Mouse (Mus musculus) neural tube, embryonic 11.5 days (tissue): ENCODE data around the gene Cmah. TPM values are rescaled to one million over a fixed set of nuclear protein-coding genes. Genes with fewer than 3 reads are reported as not detected.
"Not testable (repeated sequence)": the region's sequence is repeated elsewhere in the genome, so short reads cannot be mapped to it uniquely, and the experiment has no call there.

Experiments
- ATAC-seq: fragments of 200-750 bp; cut with Nextera tagmentation; 2 replicates; pipeline ENCODE4 v1.8.0; 2017; ENCODE audit warnings: moderate number of reproducible peaks, mild to moderate bottlenecking, moderate TSS enrichment, moderate library complexity; ENCODE audit not compliant: insufficient read depth, low FRiP score, low TSS enrichment
- DNase-seq: peaks from one replicate; pipeline ENCODE4 v3.0.0-alpha.2; 2015; ENCODE audit warnings: low spot score
- H3K27ac ChIP-seq: fragments of 300-500 bp; sonication (generic); 2 replicates; pipeline ENCODE4 v1.5.1; 2014; ENCODE audit warnings: low read depth, mild to moderate bottlenecking, low read length
- H3K27me3 ChIP-seq: fragments of 300-500 bp; sonication (generic); 2 replicates; pipeline ENCODE4 v1.6.1; 2014; ENCODE audit warnings: mild to moderate bottlenecking, low read length, mixed read lengths; ENCODE audit not compliant: control insufficient read depth, insufficient read depth
- H3K36me3 ChIP-seq: fragments of 300-500 bp; sonication (generic); 2 replicates; pipeline ENCODE4 v1.6.1; 2014; ENCODE audit warnings: mild to moderate bottlenecking, low read length, moderate library complexity, mixed read lengths; ENCODE audit not compliant: control insufficient read depth, insufficient read depth
- H3K4me1 ChIP-seq: fragments of 300-500 bp; sonication (generic); 2 replicates; pipeline ENCODE4 v1.6.1; 2014; ENCODE audit warnings: low read length, mixed read lengths; ENCODE audit not compliant: control insufficient read depth, insufficient read depth
- H3K4me2 ChIP-seq: fragments of 300-500 bp; sonication (generic); 2 replicates; pipeline ENCODE4 v1.6.1; 2014; ENCODE audit warnings: low read depth, mild to moderate bottlenecking, moderate library complexity
- H3K4me3 ChIP-seq: fragments of 300-500 bp; sonication (generic); 2 replicates; pipeline ENCODE4 v1.5.1; 2014; ENCODE audit warnings: low read depth, low read length
- H3K9ac ChIP-seq: fragments of 300-500 bp; sonication (generic); 2 replicates; pipeline ENCODE4 v1.6.1; 2014; ENCODE audit warnings: mild to moderate bottlenecking, low read length
- H3K9me3 ChIP-seq: fragments of 300-500 bp; sonication (generic); 2 replicates; pipeline ENCODE4 v1.6.1; 2016; ENCODE audit warnings: low read length; ENCODE audit not compliant: control insufficient read depth
- WGBS: fragments of 180-500 bp; shearing (Covaris S2); extraction: QIAGEN DNeasy Blood & Tissue Kit; methylation state at CpG from one replicate; pipeline ENCODE4 v1.1.7; 2014; 5-methylcytosine and 5-hydroxymethylcytosine counted together
- polyA plus RNA-seq: library from polyadenylated mRNA; unstranded; fragments of >200 nt; fragmentation: Nextera tagmentation; extraction: Ambion mirVana; gene quantifications from 2 replicates; pipeline ENCODE4 v1.2.1, GENCODE M21; 2014

Gene Cmah
- polyA plus RNA-seq, 1 experiment from 2014 or later, result 0.34 TPM

DNA sequence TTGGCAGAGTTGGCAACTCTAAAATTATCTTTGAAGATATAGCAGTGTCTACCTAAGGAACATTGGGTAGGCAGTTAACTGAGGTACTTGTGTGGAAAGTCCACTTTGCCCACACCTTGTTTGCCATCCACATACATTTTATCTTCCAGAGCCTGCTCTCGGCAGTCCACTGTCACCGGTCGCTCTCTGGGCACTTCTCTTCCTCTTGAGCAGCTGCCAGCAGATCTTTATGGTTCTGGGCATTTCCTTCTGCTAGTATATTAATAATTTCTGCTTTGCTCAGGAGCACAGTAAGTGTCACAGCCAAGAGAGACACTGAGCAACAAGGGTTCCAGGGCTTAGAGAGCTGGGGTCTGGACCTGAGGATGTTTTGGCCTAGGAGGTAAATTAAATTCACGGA lies 68.6 kb downstream of the Cmah start:
- no peaks in the 10 kb centered on the region for H3K27me3 ChIP-seq
- no peaks in the 10 kb centered on the region for H3K36me3 ChIP-seq
- H3K27ac ChIP-seq, result no peak overlapping the region
- H3K9ac ChIP-seq, result no peak overlapping the region
- H3K4me1 ChIP-seq, result no peaks in the 10 kb centered on the region
- no peak overlapping the region for H3K4me2 ChIP-seq
- ATAC-seq, result no peak
- no peaks in the 10 kb centered on the region for H3K9me3 ChIP-seq
- 88% methylated on average over 4 of the region's 4 CpGs for WGBS
- no peak for DNase-seq
- H3K4me3 ChIP-seq, result no peak overlapping the region

- H3K9me3 ChIP-seq, result no peaks in the 10 kb centered on the region
- H3K4me3 ChIP-seq, result no peak overlapping the region
- H3K4me1 ChIP-seq, result no peaks in the 10 kb centered on the region
- no peak overlapping the region for H3K9ac ChIP-seq
- H3K27ac ChIP-seq, result no peak overlapping the region
- WGBS, result 80% methylated on average over 3 of the region's 3 CpGs
- H3K27me3 ChIP-seq, result no peaks in the 10 kb centered on the region
- no peaks in the 10 kb centered on the region for H3K36me3 ChIP-seq
- ATAC-seq, result no peak
- no peak overlapping the region for H3K4me2 ChIP-seq
- no peak for DNase-seq
These were observed 70.0 kb downstream of the Cmah start for GRCm38 (mm10) chr13:24397181-24397580.

- no peaks in the 10 kb centered on the region for H3K4me1 ChIP-seq
- no peaks in the 10 kb centered on the region for H3K27me3 ChIP-seq
- H3K36me3 ChIP-seq, result no peaks in the 10 kb centered on the region
- no peak for ATAC-seq
- no peak overlapping the region for H3K4me2 ChIP-seq
- 89% methylated on average over 3 of the region's 3 CpGs for WGBS
- no peak for DNase-seq
- no peak overlapping the region for H3K9ac ChIP-seq
- H3K4me3 ChIP-seq, result no peak overlapping the region
- H3K27ac ChIP-seq, result no peak overlapping the region
- H3K9me3 ChIP-seq, result no peaks in the 10 kb centered on the region
These were observed 71.3 kb downstream of the Cmah start for GRCm38 (mm10) chr13:24398488-24398887.

- not testable (repeated sequence) for H3K9ac ChIP-seq, H3K4me3 ChIP-seq, H3K36me3 ChIP-seq, H3K4me1 ChIP-seq, DNase-seq, H3K27me3 ChIP-seq, H3K9me3 ChIP-seq, H3K4me2 ChIP-seq, H3K27ac ChIP-seq, ATAC-seq
- 28% methylated on average over 11 of the region's 11 CpGs for WGBS
These were observed 74.6 kb downstream of the Cmah start for GRCm38 (mm10) chr13:24401821-24402220.

DNA sequence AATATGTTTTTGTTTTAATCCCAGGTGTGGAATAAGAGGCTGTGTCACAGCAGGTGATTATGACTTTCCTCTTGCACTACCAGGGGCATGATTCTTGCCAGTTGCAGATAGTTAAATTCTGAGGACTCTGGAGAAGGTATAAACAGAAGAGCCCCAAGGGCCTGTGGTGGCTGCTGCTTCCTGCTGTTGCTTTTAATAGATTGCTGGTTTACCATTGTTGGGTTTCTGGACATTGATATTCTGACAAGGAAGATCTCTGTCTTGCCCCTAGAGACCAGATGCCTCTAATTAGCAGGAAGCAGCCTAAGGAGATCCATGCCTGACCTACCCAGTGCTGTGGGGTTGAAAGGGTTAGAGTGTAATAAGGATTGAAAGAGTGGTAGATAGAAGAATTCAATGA lies 75.8 kb downstream of the Cmah start:
- H3K4me3 ChIP-seq, result no peak overlapping the region
- H3K27ac ChIP-seq, result no peak overlapping the region
- no peak for DNase-seq
- H3K36me3 ChIP-seq, result no peaks in the 10 kb centered on the region
- no peaks in the 10 kb centered on the region for H3K9me3 ChIP-seq
- ATAC-seq, result no peak
- H3K4me2 ChIP-seq, result no peak overlapping the region
- H3K27me3 ChIP-seq, result no peaks in the 10 kb centered on the region
- no peaks in the 10 kb centered on the region for H3K4me1 ChIP-seq
- no peak overlapping the region for H3K9ac ChIP-seq

GRCm38 (mm10) chr13:24406847-24407246 lies 79.6 kb downstream of the Cmah start:
- Histone ChIP-seq H3K4me2 (no peak overlapping the region), H3K4me3 (no peak overlapping the region), H3K4me1 (no peaks in the 10 kb centered on the region), H3K9me3 (no peaks in the 10 kb centered on the region), H3K27ac (no peak overlapping the region), H3K36me3 (no peaks in the 10 kb centered on the region), H3K9ac (no peak overlapping the region), H3K27me3 (no peaks in the 10 kb centered on the region)
- 89% methylated on average over 2 of the region's 2 CpGs for WGBS
- ATAC-seq (no peak), DNase-seq (no peak)

DNA sequence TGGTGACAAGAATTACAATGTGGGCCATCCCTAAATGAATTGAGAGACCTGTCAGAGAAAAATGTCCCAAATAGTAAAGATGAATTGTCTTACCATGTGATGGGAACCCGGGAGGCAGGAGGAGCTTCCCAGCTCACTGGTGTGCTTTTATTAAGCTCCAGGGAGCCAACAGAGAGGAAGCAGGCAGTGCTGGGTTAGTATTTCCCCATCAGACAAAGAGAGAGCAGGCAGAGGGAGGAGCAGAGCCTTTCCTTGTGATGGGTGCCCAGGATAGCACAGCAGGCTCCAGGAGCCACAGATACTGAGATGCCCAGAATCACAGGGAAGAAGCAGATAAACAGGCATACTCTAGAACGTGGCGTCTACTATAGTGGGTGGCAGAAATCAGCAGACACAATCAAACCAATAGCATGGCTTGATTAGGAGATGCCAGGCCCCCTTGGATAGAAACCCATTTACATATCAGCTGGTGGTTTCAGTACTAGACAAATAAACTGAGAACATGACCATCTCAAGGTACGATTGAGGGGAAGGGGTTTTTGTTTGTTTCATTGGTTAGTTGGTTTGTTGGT lies 87.5 kb downstream of the Cmah start:
- Histone ChIP-seq H3K4me2 (no peak overlapping the region), H3K36me3 (no peaks in the 10 kb centered on the region), H3K9ac (no peak overlapping the region), H3K4me3 (no peak overlapping the region), H3K9me3 (no peaks in the 10 kb centered on the region), H3K27ac (no peak overlapping the region), H3K27me3 (no peaks in the 10 kb centered on the region), H3K4me1 (no peaks in the 10 kb centered on the region)
- ATAC-seq, result no peak
- 59% methylated on average over 4 of the region's 4 CpGs for WGBS
- DNase-seq, result no peak

DNA sequence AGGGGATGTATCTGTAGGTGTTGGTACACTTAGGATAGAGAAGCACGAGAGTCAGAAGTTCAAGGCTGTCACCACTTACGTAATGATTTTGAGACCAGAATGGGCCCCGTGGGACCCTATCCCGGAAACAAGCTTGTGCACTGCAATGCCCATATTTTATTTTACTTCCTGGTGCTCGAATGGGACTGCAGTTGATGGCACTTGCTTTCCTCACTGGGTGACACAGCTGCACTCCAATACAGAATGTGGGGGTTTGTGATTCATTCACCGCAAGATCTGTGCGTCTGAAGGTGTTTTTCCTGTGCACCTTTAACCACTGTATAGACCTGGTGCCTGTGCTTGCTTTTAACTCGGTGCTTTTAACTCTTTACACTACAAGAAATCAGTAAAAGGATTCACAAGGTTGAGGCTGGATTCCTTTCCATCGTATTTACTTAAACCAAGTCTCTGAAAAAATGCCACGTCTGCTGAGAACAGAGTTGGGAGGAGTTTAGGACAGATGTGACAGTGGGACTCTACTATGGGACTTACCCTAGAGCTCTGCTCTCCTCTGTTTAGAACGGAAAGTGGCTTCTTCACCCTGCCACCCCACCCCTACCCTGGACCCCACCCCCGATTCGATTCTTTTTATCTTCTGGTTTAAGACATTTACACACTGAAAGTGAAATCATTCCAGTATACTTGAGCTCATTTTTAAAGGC lies 88.5 kb downstream of the Cmah start:
- Histone ChIP-seq H3K36me3 (no peaks in the 10 kb centered on the region), H3K4me3 (no peak overlapping the region), H3K9ac (no peak overlapping the region), H3K9me3 (no peaks in the 10 kb centered on the region), H3K27ac (no peak overlapping the region), H3K4me2 (no peak overlapping the region), H3K27me3 (no peaks in the 10 kb centered on the region), H3K4me1 (no peaks in the 10 kb centered on the region)
- ATAC-seq (no peak), DNase-seq (no peak)
- 82% methylated on average over 13 of the region's 13 CpGs for WGBS

DNA sequence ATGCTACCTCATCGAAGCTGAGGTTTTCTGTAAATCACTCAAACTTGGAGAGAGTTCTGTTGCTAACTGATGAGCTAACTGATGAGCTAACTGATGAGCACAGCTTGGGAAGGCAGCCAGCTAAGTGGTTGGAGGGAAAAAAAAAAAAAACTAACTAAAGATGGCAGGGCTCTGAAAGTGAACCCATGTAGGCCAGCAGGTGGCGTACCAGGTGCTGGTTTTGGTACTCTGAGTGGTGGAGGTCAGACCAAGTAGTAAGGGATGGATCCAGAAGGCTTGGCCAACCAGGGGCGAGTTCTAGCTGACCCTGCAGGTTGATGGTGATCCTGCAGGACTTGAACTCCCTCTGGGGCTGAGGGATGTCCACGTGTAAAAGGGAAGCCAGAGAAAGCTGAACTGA lies 89.2 kb downstream of the Cmah start:
- Histone ChIP-seq H3K9ac (no peak overlapping the region), H3K4me2 (no peak overlapping the region), H3K36me3 (no peaks in the 10 kb centered on the region), H3K4me1 (no peaks in the 10 kb centered on the region), H3K9me3 (no peaks in the 10 kb centered on the region), H3K27ac (no peak overlapping the region), H3K4me3 (no peak overlapping the region), H3K27me3 (no peaks in the 10 kb centered on the region)
- ATAC-seq (no peak), DNase-seq (no peak)
- 47% methylated on average over 4 of the region's 4 CpGs for WGBS
